Mouse (Mus musculus): ENCODE results near the gene Plekhs1. TPM values are rescaled to one million over a fixed set of nuclear protein-coding genes. Genes with fewer than 3 reads are reported as not detected.
"Not testable (repeated sequence)": the region's sequence is repeated elsewhere in the genome, so short reads cannot be mapped to it uniquely, and the experiment has no call there.

Plekhs1 gene
- polyA plus RNA-seq, 1 experiment from 2014 or later, result 1.2 TPM

DNA sequence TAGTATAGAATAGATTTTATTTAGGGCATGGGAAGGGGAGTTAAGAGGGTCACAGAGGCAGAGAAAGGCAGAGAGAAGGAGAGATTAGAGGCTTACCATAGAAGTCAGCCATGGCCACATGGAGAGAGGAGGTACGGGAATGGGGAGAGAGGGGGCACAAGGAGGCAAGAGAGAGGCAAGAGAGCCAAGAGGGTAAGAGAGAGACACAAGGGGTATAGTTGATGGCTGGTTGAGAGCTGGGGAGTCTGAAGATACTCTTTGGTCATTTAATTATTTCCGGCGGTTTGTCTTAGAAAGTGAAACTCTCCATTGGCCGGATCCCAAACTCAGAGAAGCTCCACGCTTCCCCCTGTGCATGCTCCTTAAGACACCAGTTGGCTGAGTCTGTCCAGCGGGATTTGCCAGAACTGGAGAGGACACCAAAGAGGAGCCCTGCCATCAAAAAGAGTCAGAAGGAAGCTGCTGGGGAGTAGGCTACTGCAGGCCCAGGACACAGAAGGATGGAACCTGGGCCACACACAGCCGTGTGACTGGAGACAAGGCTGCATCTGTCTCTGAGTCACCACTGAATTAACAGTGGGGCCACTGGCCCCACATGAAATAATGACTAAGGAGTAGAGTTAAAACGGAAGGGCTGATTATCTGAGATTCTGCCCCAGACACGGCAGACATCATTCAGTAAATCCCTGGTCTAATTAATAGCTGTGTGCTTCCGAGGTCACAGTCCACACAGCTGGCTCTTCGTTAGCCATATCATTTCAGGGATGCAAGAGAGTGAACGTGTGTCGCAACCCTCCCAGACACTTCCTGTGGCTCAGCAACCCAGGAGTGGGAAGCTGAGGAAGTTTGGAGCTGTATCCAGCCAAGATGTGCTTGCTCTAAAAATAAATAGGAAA is 24.2 kb downstream of the Plekhs1 start:
- ATAC-seq (ENCODE audit: low FRiP score, low TSS enrichment), result peak; percentile 35; the same call in 1 of the 2 replicates
- 49% methylated on average over 13 of the region's 13 CpGs for WGBS
- H3K36me3 ChIP-seq (ENCODE audit: control insufficient read depth, insufficient read depth, low read length), result no peaks in the 10 kb centered on the region
- no peaks in the 10 kb centered on the region for H3K27me3 ChIP-seq (ENCODE audit: control insufficient read depth, insufficient read depth, low read length)
- no peak overlapping the region; the same call in 1 of the 2 replicates for H3K4me2 ChIP-seq (replicated peaks; ENCODE audit: low read depth, low read length)
- H3K4me1 ChIP-seq (ENCODE audit: control insufficient read depth, insufficient read depth, low read length), result peaks cover 12% of the 10 kb centered on the region; the same call in 1 of the 2 replicates
- peak overlapping the region; percentile 19; the same call in 1 of the 2 replicates for H3K27ac ChIP-seq (ENCODE audit: low read depth, low read length)
- no peaks in the 10 kb centered on the region for H3K9me3 ChIP-seq (ENCODE audit: control insufficient read depth, low read length)
- no peak overlapping the region for H3K4me3 ChIP-seq (ENCODE audit: low read length)
- H3K9ac ChIP-seq (ENCODE audit: low read depth, low read length), result no peak overlapping the region

DNA sequence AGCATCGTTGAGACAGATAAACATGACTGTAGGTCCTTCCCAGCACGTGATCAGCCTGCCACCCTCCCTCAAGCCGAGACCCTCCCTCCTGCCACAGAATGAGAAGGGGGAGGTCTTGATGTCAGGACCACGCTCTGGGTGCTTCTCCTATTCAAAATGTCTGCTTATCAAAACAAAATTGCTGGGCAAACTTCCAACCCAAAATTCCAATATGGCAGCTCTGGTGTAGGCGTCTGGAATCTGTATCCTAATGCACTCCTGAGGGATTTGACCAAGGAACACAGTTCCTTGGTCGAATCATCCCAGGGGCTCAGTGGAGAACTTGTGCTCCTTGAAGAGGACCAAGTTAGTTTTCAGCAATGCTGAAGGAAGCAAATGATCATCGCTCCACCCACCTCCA is 25.5 kb downstream of the Plekhs1 start:
- peaks cover 12% of the 10 kb centered on the region; the same call in 1 of the 2 replicates for H3K4me1 ChIP-seq (ENCODE audit: control insufficient read depth, insufficient read depth, low read length)
- no peaks in the 10 kb centered on the region for H3K9me3 ChIP-seq (ENCODE audit: control insufficient read depth, low read length)
- no peak overlapping the region for H3K9ac ChIP-seq (ENCODE audit: low read depth, low read length)
- no peak overlapping the region for H3K27ac ChIP-seq (ENCODE audit: low read depth, low read length)
- H3K4me3 ChIP-seq (ENCODE audit: low read length), result no peak overlapping the region
- ATAC-seq (ENCODE audit: low FRiP score, low TSS enrichment), result no peak
- no peaks in the 10 kb centered on the region for H3K36me3 ChIP-seq (ENCODE audit: control insufficient read depth, insufficient read depth, low read length)
- WGBS, result 62% methylated on average over 7 of the region's 7 CpGs
- H3K4me2 ChIP-seq (replicated peaks; ENCODE audit: low read depth, low read length), result no peak overlapping the region
- no peaks in the 10 kb centered on the region for H3K27me3 ChIP-seq (ENCODE audit: control insufficient read depth, insufficient read depth, low read length)

DNA sequence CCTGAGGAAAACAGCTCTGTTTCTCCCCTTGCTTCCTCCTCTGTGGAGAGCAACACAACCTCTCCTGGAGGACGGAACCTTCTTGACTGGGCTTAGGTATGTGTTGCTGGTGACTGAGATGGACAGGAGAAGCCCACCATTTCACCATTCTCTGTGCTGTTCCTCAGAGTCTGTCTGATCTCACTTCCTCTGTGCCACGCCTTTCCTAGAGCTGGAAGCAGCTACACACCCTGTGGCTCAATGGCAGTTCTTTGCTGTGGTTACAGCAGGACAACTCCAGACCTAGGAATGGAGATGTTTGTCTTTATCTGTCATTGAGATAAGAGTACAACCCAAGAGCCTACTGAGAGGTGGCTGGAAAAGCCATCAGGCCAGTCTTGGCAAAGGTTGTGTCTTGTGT is 25.9 kb downstream of the Plekhs1 start:
- H3K9ac ChIP-seq (ENCODE audit: low read depth, low read length), result no peak overlapping the region
- no peaks in the 10 kb centered on the region for H3K27me3 ChIP-seq (ENCODE audit: control insufficient read depth, insufficient read depth, low read length)
- WGBS, result 96% methylated on average over 2 of the region's 2 CpGs
- no peak for ATAC-seq (ENCODE audit: low FRiP score, low TSS enrichment)
- H3K27ac ChIP-seq (ENCODE audit: low read depth, low read length), result no peak overlapping the region
- peaks cover 12% of the 10 kb centered on the region; the same call in 1 of the 2 replicates for H3K4me1 ChIP-seq (ENCODE audit: control insufficient read depth, insufficient read depth, low read length)
- no peaks in the 10 kb centered on the region for H3K36me3 ChIP-seq (ENCODE audit: control insufficient read depth, insufficient read depth, low read length)
- H3K9me3 ChIP-seq (ENCODE audit: control insufficient read depth, low read length), result no peaks in the 10 kb centered on the region
- no peak overlapping the region for H3K4me2 ChIP-seq (replicated peaks; ENCODE audit: low read depth, low read length)
- H3K4me3 ChIP-seq (ENCODE audit: low read length), result no peak overlapping the region

DNA sequence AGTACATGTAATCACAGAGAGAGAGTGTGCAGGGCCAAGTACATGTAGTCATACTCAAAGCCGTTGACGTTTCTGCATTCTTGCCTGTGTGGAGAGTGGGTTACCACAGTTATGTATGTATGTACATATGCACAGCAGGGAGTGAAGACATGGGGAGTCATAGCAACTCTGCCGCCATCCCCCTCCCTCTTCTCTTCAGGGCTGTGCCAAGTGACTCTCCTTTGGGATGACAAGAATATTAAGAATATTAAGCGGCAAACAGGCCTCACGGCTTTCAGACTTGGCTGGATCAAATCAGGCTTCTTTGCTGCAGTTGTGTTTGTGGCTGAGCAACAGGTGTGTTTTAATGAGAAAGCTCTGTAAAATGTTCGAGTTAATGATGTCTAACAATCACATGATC is 28.2 kb downstream of the Plekhs1 start:
- 90% methylated on average over 6 of the region's 6 CpGs for WGBS
- Histone ChIP-seq H3K4me3 (ENCODE audit: low read length) (no peak overlapping the region), H3K4me2 (replicated peaks; ENCODE audit: low read depth, low read length) (no peak overlapping the region), H3K27ac (ENCODE audit: low read depth, low read length) (no peak overlapping the region), H3K4me1 (ENCODE audit: control insufficient read depth, insufficient read depth, low read length) (peaks cover 12% of the 10 kb centered on the region; the same call in 1 of the 2 replicates), H3K27me3 (ENCODE audit: control insufficient read depth, insufficient read depth, low read length) (no peaks in the 10 kb centered on the region), H3K9ac (ENCODE audit: low read depth, low read length) (no peak overlapping the region), H3K9me3 (ENCODE audit: control insufficient read depth, low read length) (no peaks in the 10 kb centered on the region), H3K36me3 (ENCODE audit: control insufficient read depth, insufficient read depth, low read length) (no peaks in the 10 kb centered on the region)
- ATAC-seq (ENCODE audit: low FRiP score, low TSS enrichment), result no peak

DNA sequence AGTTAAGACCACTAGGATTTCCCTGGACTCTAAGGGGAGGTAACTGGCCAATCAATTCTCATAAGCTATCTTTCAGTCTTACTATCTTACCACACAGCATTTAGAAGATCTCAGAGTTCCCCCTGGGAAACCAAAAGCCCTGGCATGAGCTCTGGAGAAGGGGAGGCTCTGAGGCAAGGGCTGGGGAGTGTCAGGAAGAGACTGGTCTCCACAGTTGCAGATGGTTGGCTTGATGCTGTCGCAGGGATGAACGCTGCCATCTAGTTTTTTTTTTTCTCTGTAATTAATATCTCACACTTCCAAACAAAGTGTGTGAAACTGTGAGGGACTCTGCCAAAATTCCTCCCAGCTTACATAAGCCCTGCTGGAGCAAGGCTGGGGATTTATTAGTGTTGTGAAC is 32.7 kb downstream of the Plekhs1 start:
- H3K4me2 ChIP-seq (replicated peaks; ENCODE audit: low read depth, low read length); H3K36me3 ChIP-seq (ENCODE audit: control insufficient read depth, insufficient read depth, low read length); H3K9ac ChIP-seq (ENCODE audit: low read depth, low read length); H3K9me3 ChIP-seq (ENCODE audit: control insufficient read depth, low read length); ATAC-seq (ENCODE audit: low FRiP score, low TSS enrichment); H3K4me3 ChIP-seq (ENCODE audit: low read length); H3K4me1 ChIP-seq (ENCODE audit: control insufficient read depth, insufficient read depth, low read length); H3K27me3 ChIP-seq (ENCODE audit: control insufficient read depth, insufficient read depth, low read length); H3K27ac ChIP-seq (ENCODE audit: low read depth, low read length): not testable (repeated sequence)
- WGBS, result no CpG with 5 or more reads among the region's 2 CpGs

GRCm38 (mm10) chr19:56503069-56503468 is 41.6 kb downstream of the Plekhs1 start:
- H3K27me3 ChIP-seq (ENCODE audit: control insufficient read depth, insufficient read depth, low read length); H3K9ac ChIP-seq (ENCODE audit: low read depth, low read length); H3K4me2 ChIP-seq (replicated peaks; ENCODE audit: low read depth, low read length); ATAC-seq (ENCODE audit: low FRiP score, low TSS enrichment); H3K9me3 ChIP-seq (ENCODE audit: control insufficient read depth, low read length); H3K4me1 ChIP-seq (ENCODE audit: control insufficient read depth, insufficient read depth, low read length); H3K27ac ChIP-seq (ENCODE audit: low read depth, low read length); H3K36me3 ChIP-seq (ENCODE audit: control insufficient read depth, insufficient read depth, low read length); H3K4me3 ChIP-seq (ENCODE audit: low read length): not testable (repeated sequence)
- WGBS, result no CpG with 5 or more reads among the region's 5 CpGs

DNA sequence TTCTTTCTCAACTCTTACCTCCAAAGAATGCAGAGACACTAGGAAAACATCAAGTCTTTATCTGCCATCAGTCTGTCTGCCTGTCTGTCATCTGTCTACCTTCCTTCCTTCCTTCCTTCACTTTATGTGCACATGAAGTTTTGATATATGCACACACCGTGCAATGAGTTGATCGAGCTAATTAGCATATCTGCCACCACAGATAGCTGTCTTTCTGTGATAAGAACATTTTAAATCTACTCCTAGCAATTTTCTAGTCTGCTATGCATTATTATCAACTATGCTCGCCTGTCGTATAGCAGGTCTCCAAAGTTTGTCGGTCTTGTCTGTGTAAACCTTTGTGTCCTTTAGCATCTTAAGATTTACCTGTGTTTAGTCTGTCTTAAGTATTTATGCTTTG is 42.1 kb downstream of the Plekhs1 start:
- not testable (repeated sequence) for H3K4me2 ChIP-seq (replicated peaks; ENCODE audit: low read depth, low read length); H3K27me3 ChIP-seq (ENCODE audit: control insufficient read depth, insufficient read depth, low read length); H3K4me1 ChIP-seq (ENCODE audit: control insufficient read depth, insufficient read depth, low read length); H3K36me3 ChIP-seq (ENCODE audit: control insufficient read depth, insufficient read depth, low read length); H3K27ac ChIP-seq (ENCODE audit: low read depth, low read length); H3K4me3 ChIP-seq (ENCODE audit: low read length); H3K9ac ChIP-seq (ENCODE audit: low read depth, low read length); ATAC-seq (ENCODE audit: low FRiP score, low TSS enrichment); H3K9me3 ChIP-seq (ENCODE audit: control insufficient read depth, low read length)
- no CpG with 5 or more reads among the region's 5 CpGs for WGBS

GRCm38 (mm10) chr19:56511207-56511606 is 49.8 kb downstream of the Plekhs1 start:
- not testable (repeated sequence) for H3K4me3 ChIP-seq (ENCODE audit: low read length); H3K36me3 ChIP-seq (ENCODE audit: control insufficient read depth, insufficient read depth, low read length); H3K9ac ChIP-seq (ENCODE audit: low read depth, low read length); ATAC-seq (ENCODE audit: low FRiP score, low TSS enrichment); H3K27me3 ChIP-seq (ENCODE audit: control insufficient read depth, insufficient read depth, low read length); H3K9me3 ChIP-seq (ENCODE audit: control insufficient read depth, low read length); H3K27ac ChIP-seq (ENCODE audit: low read depth, low read length); H3K4me2 ChIP-seq (replicated peaks; ENCODE audit: low read depth, low read length); H3K4me1 ChIP-seq (ENCODE audit: control insufficient read depth, insufficient read depth, low read length)
- WGBS, result no CpG with 5 or more reads among the region's 4 CpGs

DNA sequence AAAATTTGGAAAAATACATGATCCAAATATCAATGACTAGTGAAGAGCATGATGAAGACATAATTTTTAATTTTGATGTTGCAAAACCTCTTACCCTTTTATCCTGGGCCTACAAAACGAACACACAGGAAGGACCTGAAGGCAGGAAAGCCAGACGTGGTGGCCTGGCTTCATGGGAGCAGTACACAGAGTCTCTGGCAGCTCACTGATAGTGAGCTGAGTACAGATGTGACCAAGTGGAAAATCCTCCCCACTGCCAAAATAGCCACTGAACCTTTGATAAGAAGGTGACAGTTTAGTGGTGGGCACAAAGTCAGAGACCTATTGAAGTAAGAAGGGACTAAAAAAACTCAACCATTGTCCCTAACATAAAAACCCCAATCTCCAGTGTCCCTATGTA is 52.1 kb downstream of the Plekhs1 start:
- not testable (repeated sequence) for H3K4me3 ChIP-seq (ENCODE audit: low read length); H3K9me3 ChIP-seq (ENCODE audit: control insufficient read depth, low read length); H3K27ac ChIP-seq (ENCODE audit: low read depth, low read length); H3K4me1 ChIP-seq (ENCODE audit: control insufficient read depth, insufficient read depth, low read length); H3K36me3 ChIP-seq (ENCODE audit: control insufficient read depth, insufficient read depth, low read length); H3K27me3 ChIP-seq (ENCODE audit: control insufficient read depth, insufficient read depth, low read length); H3K9ac ChIP-seq (ENCODE audit: low read depth, low read length); ATAC-seq (ENCODE audit: low FRiP score, low TSS enrichment); H3K4me2 ChIP-seq (replicated peaks; ENCODE audit: low read depth, low read length)
- WGBS, result no CpG with 5 or more reads among the region's 2 CpGs
